Mouse (Mus musculus): ENCODE results near the gene P4ha3. TPM values are rescaled to one million over a fixed set of nuclear protein-coding genes. Genes with fewer than 3 reads are reported as not detected.

P4ha3 gene
- total RNA-seq, 2 experiments from 2014 or later, result 6.8 to 8.7 TPM

Other genes starting within 250 kb of the P4ha3 start
- 10 to 100 TPM; 49.6 to 51.8 TPM for gene Pold3, start 164.0 kb upstream of the P4ha3 start, total RNA-seq (2021)
- gene Lipt2, start 126.2 kb upstream of the P4ha3 start, total RNA-seq (2021), result 1 to 10 TPM; 6.8 to 7.6 TPM
- not detected for gene Kcne3, start 109.0 kb upstream of the P4ha3 start, total RNA-seq (2021)
- gene Pgm2l1, start 58.1 kb upstream of the P4ha3 start, total RNA-seq (2021), result 100 to 1,000 TPM; 266 to 271 TPM
- 10 to 100 TPM; 19.2 to 22.8 TPM for gene C2cd3, start 86.7 kb downstream of the P4ha3 start, total RNA-seq (2021)
- 100 to 1,000 TPM; 103 to 108 TPM for gene Ppme1, start 86.8 kb downstream of the P4ha3 start, total RNA-seq (2021)
- gene Ucp3, start 187.5 kb downstream of the P4ha3 start, total RNA-seq (2021), result under 1 TPM in 1 of 2 experiments, not detected in 1; 0.28 TPM
- gene Ucp2, start 207.8 kb downstream of the P4ha3 start, total RNA-seq (2021), result 10 to 100 TPM; 46.2 to 47.2 TPM
- gene Dnajb13, start 229.4 kb downstream of the P4ha3 start, total RNA-seq (2021), result under 1 TPM; 0.38 to 0.62 TPM

Data from left cerebral cortex, postnatal 4 days (tissue).